Mouse (Mus musculus): ENCODE measurements at regions not wholly inside any gene's neighbourhood (a gene's known extent, or its start where the extent isn't known, plus 50 kb on each side); places are given as distances from the start of the nearest gene placed in this dataset.

DNA sequence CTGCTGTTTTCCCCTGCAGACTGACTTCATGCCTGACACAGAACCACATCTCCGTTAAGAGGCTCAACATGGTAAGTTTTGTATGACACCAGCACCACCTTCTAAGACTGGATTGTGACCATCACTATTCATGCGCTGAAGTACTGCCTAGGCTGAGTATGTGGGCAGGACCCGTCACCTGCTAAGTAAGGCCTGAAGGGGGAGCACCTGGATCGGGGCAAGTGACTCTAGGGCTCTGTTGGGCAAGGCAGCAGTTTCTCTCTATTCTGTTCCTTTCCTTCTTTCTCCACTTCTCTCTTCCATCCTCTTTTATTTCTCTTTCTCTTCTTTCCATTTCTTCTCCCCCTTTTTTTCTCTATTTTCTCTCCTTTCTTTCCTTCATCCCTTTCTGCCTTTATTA, 574.8 kb downstream of the Fat4 start:
- no peak overlapping the region for H3K9ac ChIP-seq (replicated peaks; ENCODE audit: low read length)
- no peak overlapping the region for H3K4me2 ChIP-seq (replicated peaks; ENCODE audit: low read depth, low read length)
- H3K4me3 ChIP-seq (ENCODE audit: low read length), result no peak overlapping the region
- H3K27ac ChIP-seq (ENCODE audit: low read length), result no peak overlapping the region
- H3K9me3 ChIP-seq (ENCODE audit: low read length), result no peaks in the 10 kb centered on the region
- H3K4me1 ChIP-seq (ENCODE audit: insufficient read depth, low read length), result peaks cover 5% of the 10 kb centered on the region; the same call in 1 of the 2 replicates
- H3K27me3 ChIP-seq (ENCODE audit: insufficient read depth, low read length), result no peaks in the 10 kb centered on the region
- WGBS, result 83% methylated on average over 4 of the region's 4 CpGs
- no peaks in the 10 kb centered on the region for H3K36me3 ChIP-seq (ENCODE audit: insufficient read depth, low read length)
- no peak for ATAC-seq (ENCODE audit: low FRiP score, low TSS enrichment)

DNA sequence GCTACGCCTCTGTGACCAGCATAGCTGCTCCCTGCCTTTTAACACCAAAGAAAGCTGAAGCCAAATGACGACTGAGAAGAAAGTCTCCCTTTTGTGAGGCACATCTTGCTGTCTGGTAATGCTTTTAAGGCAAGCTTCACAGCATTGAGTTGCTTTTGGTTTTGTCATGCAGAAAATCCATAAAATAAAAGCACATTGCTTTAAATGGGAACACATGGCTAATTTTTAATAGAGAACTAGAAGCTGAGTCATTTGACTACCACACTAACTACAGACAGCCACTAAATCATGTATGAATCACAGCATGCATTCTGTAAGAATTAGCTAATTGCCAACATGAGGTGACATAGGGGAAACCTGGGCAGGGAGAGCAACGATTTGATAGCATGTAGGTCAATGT, 579.1 kb downstream of the Fat4 start:
- Histone ChIP-seq H3K9ac (replicated peaks; ENCODE audit: low read length) (no peak overlapping the region), H3K4me1 (ENCODE audit: insufficient read depth, low read length) (no peaks in the 10 kb centered on the region), H3K27ac (ENCODE audit: low read length) (no peak overlapping the region), H3K36me3 (ENCODE audit: insufficient read depth, low read length) (no peaks in the 10 kb centered on the region), H3K4me2 (replicated peaks; ENCODE audit: low read depth, low read length) (no peak overlapping the region), H3K9me3 (ENCODE audit: low read length) (no peaks in the 10 kb centered on the region), H3K4me3 (ENCODE audit: low read length) (no peak overlapping the region), H3K27me3 (ENCODE audit: insufficient read depth, low read length) (no peaks in the 10 kb centered on the region)
- no peak for ATAC-seq (ENCODE audit: low FRiP score, low TSS enrichment)
- 75% methylated on average over 3 of the region's 3 CpGs for WGBS

DNA sequence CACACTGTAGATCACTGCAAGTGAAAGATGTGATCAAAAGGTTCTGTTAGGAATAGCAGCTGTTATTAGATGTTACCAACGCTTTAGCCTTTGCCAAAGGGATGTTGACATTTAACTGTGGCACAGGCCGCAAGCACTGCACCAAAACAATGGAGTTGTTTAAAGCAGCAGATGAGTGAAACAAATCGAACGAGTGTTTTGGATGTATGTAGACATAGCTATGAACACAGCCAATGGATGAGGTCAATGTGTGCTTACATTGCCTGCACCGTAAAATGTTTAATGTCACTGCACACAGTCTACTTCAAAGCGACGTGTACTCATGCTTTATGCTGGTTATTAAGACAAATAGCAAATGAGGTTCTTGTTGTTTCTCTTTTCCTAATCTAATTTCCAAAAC, 602.7 kb downstream of the Fat4 start:
- Histone ChIP-seq H3K36me3 (ENCODE audit: insufficient read depth, low read length) (no peaks in the 10 kb centered on the region), H3K9me3 (ENCODE audit: low read length) (no peaks in the 10 kb centered on the region), H3K4me1 (ENCODE audit: insufficient read depth, low read length) (no peaks in the 10 kb centered on the region), H3K4me3 (ENCODE audit: low read length) (no peak overlapping the region), H3K9ac (replicated peaks; ENCODE audit: low read length) (no peak overlapping the region), H3K4me2 (replicated peaks; ENCODE audit: low read depth, low read length) (no peak overlapping the region), H3K27ac (ENCODE audit: low read length) (no peak overlapping the region), H3K27me3 (ENCODE audit: insufficient read depth, low read length) (no peaks in the 10 kb centered on the region)
- WGBS, result 79% methylated on average over 7 of the region's 7 CpGs
- ATAC-seq (ENCODE audit: low FRiP score, low TSS enrichment), result no peak

DNA sequence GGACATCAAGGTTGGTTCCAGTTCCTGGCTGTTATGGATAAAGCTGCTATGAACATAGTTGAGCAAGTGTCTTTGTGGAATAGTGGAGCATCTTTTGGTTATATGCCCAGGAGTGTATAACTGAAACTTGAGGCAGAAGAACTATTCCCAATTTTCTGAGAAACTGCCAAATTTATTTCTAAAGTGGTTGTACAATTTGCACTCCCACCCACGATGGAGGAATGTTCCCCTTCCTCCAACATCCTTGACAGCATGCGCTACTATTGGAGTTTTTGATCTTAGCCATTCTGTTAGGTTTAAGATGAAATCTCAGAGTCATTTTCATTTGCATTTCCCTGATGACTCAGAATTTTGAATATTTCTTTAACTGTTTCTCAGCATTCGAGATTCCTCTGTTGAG, 607.6 kb downstream of the Fat4 start:
- no peaks in the 10 kb centered on the region for H3K4me1 ChIP-seq (ENCODE audit: insufficient read depth, low read length)
- no peak overlapping the region for H3K4me2 ChIP-seq (replicated peaks; ENCODE audit: low read depth, low read length)
- H3K36me3 ChIP-seq (ENCODE audit: insufficient read depth, low read length), result no peaks in the 10 kb centered on the region
- no peaks in the 10 kb centered on the region for H3K9me3 ChIP-seq (ENCODE audit: low read length)
- WGBS, result 91% methylated on average over 3 of the region's 3 CpGs
- no peaks in the 10 kb centered on the region for H3K27me3 ChIP-seq (ENCODE audit: insufficient read depth, low read length)
- no peak overlapping the region for H3K9ac ChIP-seq (replicated peaks; ENCODE audit: low read length)
- H3K27ac ChIP-seq (ENCODE audit: low read length), result no peak overlapping the region
- ATAC-seq (ENCODE audit: low FRiP score, low TSS enrichment), result no peak
- no peak overlapping the region for H3K4me3 ChIP-seq (ENCODE audit: low read length)

DNA sequence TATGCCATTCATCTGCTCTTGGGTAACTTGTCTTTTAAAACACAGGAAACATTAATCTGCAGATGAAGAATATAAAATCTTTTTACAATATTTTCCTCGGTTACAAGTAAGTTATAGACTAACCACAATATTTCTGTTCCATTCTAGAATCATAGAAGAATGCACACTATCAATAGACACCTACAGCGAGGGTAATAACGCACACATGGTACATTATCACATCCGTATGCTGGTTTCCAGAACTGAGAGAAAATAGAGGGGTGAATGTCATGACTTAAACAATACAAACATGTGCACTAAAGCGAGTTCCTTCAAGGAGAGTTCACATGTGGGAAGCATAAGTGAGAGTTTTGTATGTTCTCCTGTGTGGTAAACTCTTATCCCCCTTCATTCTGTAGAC, 641.3 kb downstream of the Fat4 start:
- H3K4me3 ChIP-seq (ENCODE audit: low read length), result no peak overlapping the region
- 87% methylated on average over 5 of the region's 5 CpGs for WGBS
- no peaks in the 10 kb centered on the region for H3K36me3 ChIP-seq (ENCODE audit: insufficient read depth, low read length)
- no peaks in the 10 kb centered on the region for H3K27me3 ChIP-seq (ENCODE audit: insufficient read depth, low read length)
- no peak overlapping the region for H3K4me2 ChIP-seq (replicated peaks; ENCODE audit: low read depth, low read length)
- H3K4me1 ChIP-seq (ENCODE audit: insufficient read depth, low read length), result no peaks in the 10 kb centered on the region
- H3K9ac ChIP-seq (replicated peaks; ENCODE audit: low read length), result no peak overlapping the region
- ATAC-seq (ENCODE audit: low FRiP score, low TSS enrichment), result no peak
- no peaks in the 10 kb centered on the region for H3K9me3 ChIP-seq (ENCODE audit: low read length)
- H3K27ac ChIP-seq (ENCODE audit: low read length), result no peak overlapping the region

DNA sequence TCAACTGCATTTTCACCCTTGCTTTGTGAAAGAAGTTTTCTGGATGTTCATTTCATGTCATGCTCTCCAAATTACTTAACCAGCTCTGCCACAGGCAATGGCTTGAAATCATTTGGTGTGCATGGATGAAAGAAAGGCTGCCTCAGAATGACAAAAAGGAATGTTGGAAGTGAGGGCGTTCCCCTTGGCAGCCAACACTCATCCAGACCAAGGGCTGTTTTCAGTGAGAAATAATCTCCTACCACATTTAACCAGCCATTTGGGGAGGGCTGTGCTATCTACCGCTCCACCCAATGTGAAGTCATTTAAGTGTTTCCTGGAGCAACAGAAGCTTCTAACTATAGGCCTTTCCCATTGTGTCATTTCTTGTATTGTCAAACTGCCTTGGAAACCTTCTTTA, 650.8 kb downstream of the Fat4 start:
- H3K9me3 ChIP-seq (ENCODE audit: low read length), result no peaks in the 10 kb centered on the region
- no peak overlapping the region for H3K27ac ChIP-seq (ENCODE audit: low read length)
- H3K4me3 ChIP-seq (ENCODE audit: low read length), result no peak overlapping the region
- H3K4me1 ChIP-seq (ENCODE audit: insufficient read depth, low read length), result no peaks in the 10 kb centered on the region
- no peak overlapping the region for H3K4me2 ChIP-seq (replicated peaks; ENCODE audit: low read depth, low read length)
- no peaks in the 10 kb centered on the region for H3K27me3 ChIP-seq (ENCODE audit: insufficient read depth, low read length)
- no peak for ATAC-seq (ENCODE audit: low FRiP score, low TSS enrichment)
- WGBS, result 87% methylated on average over 2 of the region's 2 CpGs
- no peaks in the 10 kb centered on the region for H3K36me3 ChIP-seq (ENCODE audit: insufficient read depth, low read length)
- H3K9ac ChIP-seq (replicated peaks; ENCODE audit: low read length), result no peak overlapping the region

DNA sequence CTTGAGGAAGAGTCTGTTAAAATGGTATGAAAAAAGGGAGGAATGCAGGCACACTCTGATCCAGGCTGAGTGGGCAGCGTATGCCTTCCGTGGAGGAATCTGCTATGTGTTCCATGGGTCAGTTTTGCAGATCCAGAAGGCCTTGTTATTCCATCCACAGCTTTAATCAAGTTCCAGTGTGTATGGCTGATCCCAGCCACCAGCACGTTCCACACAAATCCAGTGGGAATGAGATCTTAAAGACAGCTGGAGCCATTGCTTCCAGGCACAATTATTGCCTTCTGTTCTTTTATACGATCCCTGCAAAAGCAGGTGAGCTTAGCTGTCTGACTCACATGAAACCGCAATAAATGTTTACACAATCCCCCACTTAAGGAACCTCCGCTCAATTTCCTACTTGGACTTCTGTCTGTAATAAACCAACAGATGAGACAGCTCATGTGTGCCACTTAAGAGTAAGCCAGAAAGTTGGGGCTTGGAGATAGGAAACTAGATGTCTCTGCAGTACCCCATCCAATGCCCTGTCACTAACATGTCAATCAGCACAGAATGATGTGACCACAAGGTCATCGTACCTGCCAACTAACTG, 653.9 kb downstream of the Fat4 start:
- no peak overlapping the region for H3K4me2 ChIP-seq (replicated peaks; ENCODE audit: low read depth, low read length)
- H3K27me3 ChIP-seq (ENCODE audit: insufficient read depth, low read length), result no peaks in the 10 kb centered on the region
- 74% methylated on average over 7 of the region's 7 CpGs for WGBS
- H3K9me3 ChIP-seq (ENCODE audit: low read length), result no peaks in the 10 kb centered on the region
- no peak overlapping the region for H3K9ac ChIP-seq (replicated peaks; ENCODE audit: low read length)
- H3K4me3 ChIP-seq (ENCODE audit: low read length), result no peak overlapping the region
- H3K4me1 ChIP-seq (ENCODE audit: insufficient read depth, low read length), result no peaks in the 10 kb centered on the region
- no peaks in the 10 kb centered on the region for H3K36me3 ChIP-seq (ENCODE audit: insufficient read depth, low read length)
- ATAC-seq (ENCODE audit: low FRiP score, low TSS enrichment), result no peak
- H3K27ac ChIP-seq (ENCODE audit: low read length), result no peak overlapping the region

DNA sequence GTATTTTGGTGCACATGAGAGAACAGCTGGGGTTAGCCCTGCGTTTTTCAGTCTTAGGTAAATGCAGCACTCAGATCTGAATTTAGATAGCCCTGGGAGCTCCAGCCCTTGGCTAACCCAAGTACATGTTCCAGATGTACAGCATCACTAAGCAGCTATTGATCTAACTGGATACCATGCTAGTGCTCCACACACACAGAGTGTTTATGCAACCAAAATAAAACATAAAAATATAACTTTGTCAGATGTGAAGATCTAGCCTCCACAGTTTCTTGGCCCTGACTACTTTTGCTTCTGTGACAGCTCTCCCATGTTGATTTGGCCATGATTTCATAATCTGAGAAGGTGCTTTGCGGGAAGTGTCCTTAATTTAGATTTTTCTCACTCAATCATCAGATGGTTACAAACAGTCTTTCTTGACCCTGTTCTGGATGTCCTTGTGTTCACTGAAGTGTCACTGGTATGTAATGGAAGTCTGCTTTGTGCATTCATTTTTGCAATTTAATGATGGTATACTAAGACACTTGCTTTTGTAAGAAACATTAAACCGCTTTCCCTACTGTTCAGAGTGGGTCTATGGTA, 672.8 kb downstream of the Fat4 start:
- Histone ChIP-seq H3K27me3 (ENCODE audit: insufficient read depth, low read length) (no peaks in the 10 kb centered on the region), H3K4me2 (replicated peaks; ENCODE audit: low read depth, low read length) (no peak overlapping the region), H3K27ac (ENCODE audit: low read length) (no peak overlapping the region), H3K36me3 (ENCODE audit: insufficient read depth, low read length) (no peaks in the 10 kb centered on the region), H3K9me3 (ENCODE audit: low read length) (no peaks in the 10 kb centered on the region), H3K4me3 (ENCODE audit: low read length) (no peak overlapping the region), H3K4me1 (ENCODE audit: insufficient read depth, low read length) (no peaks in the 10 kb centered on the region), H3K9ac (replicated peaks; ENCODE audit: low read length) (no peak overlapping the region)
- WGBS, result 83% methylated on average over 3 of the region's 3 CpGs
- no peak for ATAC-seq (ENCODE audit: low FRiP score, low TSS enrichment)

DNA sequence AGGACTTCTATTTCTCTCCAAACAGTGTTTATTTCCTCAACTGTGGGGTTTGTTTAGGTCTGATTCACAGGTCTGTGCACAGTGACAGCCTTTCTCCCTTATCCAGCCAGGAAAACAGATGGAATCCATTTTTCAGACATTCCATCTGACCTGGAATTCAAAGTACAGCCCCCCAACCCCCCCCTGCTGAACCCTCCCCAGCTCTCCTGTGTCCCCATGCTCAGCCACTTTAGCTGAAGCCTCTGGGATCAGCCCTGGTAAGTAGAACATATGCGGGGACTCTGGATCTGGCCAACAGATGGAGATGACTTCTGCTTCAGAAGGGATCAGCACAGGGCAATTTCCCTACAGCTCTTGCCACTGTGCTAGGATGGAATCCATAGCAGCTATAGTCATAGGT, 674.2 kb downstream of the Fat4 start:
- Histone ChIP-seq H3K4me2 (replicated peaks; ENCODE audit: low read depth, low read length) (no peak overlapping the region), H3K9ac (replicated peaks; ENCODE audit: low read length) (no peak overlapping the region), H3K36me3 (ENCODE audit: insufficient read depth, low read length) (no peaks in the 10 kb centered on the region), H3K4me3 (ENCODE audit: low read length) (no peak overlapping the region), H3K27me3 (ENCODE audit: insufficient read depth, low read length) (no peaks in the 10 kb centered on the region), H3K27ac (ENCODE audit: low read length) (no peak overlapping the region), H3K4me1 (ENCODE audit: insufficient read depth, low read length) (no peaks in the 10 kb centered on the region), H3K9me3 (ENCODE audit: low read length) (no peaks in the 10 kb centered on the region)
- no peak for ATAC-seq (ENCODE audit: low FRiP score, low TSS enrichment)
- 89% methylated on average over 1 of the region's 1 CpGs for WGBS

DNA sequence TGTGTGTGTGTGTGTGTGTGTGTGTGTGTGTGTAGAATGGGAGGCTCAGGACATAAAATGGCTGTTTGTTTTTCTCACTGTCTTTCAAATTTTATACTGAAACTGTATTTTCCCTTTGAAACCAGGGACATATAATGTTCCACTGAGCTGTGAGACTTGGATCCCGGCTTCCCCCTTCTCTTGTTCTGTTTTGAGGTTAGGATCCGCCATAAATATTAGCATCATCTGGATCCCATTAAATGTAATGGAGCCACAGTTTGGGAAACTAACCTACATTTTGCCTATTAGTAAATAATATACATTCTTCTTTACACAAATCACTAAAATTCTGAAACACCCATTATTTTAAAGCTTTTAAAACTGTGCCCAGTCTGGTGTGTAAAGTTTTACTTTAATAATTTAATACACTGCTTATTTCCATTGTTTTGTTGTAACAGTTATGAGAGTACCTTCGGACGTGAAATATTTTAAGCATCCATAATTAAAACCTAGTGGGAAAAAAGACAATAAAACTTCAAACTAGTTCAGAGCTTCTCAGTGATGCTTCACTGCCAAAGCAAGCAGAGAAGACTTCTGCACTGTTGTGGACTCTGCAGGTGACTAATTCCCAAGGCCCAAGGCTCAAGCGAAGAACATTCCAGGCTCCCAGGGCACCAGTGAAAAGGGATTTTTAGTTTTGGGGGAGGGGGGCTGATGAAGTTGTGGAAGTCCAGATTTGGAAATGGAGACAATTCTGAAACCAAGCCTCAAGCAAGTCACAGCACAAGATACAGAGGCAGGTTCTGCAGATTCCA, 684.9 kb downstream of the Fat4 start:
- Histone ChIP-seq H3K4me1 (ENCODE audit: insufficient read depth, low read length) (no peaks in the 10 kb centered on the region), H3K27ac (ENCODE audit: low read length) (no peak overlapping the region), H3K9me3 (ENCODE audit: low read length) (no peaks in the 10 kb centered on the region), H3K36me3 (ENCODE audit: insufficient read depth, low read length) (no peaks in the 10 kb centered on the region), H3K4me2 (replicated peaks; ENCODE audit: low read depth, low read length) (no peak overlapping the region), H3K9ac (replicated peaks; ENCODE audit: low read length) (no peak overlapping the region), H3K27me3 (ENCODE audit: insufficient read depth, low read length) (no peaks in the 10 kb centered on the region), H3K4me3 (ENCODE audit: low read length) (no peak overlapping the region)
- WGBS, result 66% methylated on average over 5 of the region's 5 CpGs
- no peak for ATAC-seq (ENCODE audit: low FRiP score, low TSS enrichment)
